Mouse (Mus musculus) lung, postnatal 14 days (tissue): ENCODE data around the gene Setd7.
A peak's percentile ranks its signal among the peaks of the same experiment; 100 is the strongest.

ENCODE experiments used
- DNase-seq: peaks from one replicate; pipeline ENCODE4 v3.0.0; 2021

Setd7 gene

DNA sequence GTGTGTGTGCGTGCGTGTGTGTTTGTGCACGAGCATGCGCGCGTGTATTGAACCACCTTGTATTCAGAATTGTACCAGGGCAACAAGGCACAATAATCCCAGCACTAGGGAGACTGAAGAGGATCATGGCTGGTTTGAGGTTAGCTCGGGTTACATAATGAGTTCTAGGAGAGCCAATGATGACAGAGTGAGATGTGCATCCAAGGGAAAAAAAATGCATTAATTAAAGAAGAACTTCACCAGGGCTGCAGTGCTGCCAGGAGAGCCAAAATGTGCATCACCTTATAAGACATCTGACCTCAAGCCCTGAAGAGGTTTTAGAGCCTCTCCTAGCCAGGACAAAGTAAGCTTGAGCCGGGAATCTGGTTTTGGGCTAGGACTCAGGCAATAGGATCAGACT, 5.1 kb downstream of the Setd7 start:
- DNase-seq: no peak

DNA sequence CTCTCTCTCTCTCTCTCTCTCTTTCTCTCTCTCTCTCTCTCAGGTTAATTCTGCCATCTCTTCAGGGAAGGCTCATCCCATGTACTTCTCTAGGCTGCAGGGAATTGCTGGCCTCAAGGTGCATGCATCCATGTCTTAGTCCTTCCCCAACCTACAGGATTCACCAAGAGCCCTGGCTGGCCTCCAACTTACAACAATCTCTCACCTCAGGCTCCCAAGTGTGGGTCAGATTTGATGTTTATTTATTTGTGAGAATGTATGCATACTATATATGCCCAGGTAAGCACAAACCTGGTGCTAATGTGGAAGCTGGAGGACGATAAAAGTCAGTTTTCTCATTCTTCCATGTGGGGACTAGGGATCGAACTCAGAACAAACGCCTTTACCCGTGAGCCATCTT, 5.8 kb downstream of the Setd7 start:
- no peak for DNase-seq

DNA sequence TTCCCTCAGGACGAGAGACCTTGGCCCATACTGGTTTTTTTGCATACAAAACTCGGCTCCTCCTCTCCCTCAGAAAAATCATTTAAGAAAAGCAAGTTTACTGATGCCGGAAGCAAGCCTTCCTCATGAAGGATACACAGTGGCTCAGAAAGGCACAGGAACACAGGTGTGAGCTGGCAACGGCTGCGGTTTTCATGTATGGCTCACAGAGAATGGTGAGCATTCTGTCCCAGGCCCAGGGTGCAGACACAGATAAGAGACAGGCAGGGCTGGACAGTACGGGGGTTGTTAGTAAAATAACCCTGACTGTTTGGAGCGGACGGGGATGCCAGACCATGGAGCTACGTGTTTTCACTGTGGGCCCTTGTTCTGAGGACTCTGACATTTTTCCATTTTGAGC, 6.6 kb downstream of the Setd7 start:
- DNase-seq: no peak

DNA sequence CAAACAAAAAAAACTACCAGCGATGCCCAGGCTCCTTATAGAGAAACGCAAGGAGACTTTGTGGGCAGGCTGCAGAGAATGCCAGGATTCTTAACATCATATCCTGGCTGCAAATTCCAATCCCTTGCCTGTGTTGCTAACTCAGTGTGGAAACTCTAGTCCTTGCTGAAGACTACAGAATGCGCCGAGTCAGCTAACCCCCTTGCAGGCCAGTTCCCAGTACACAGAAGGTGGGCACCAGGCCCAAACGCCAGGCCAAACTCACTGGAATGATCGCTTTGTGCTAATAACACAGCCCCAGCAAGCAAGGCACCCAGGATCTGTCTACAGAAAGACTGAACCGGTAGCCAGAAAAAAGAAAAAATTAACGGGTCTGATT, 7.2 kb downstream of the Setd7 start:
- DNase-seq: peak; percentile 69

DNA sequence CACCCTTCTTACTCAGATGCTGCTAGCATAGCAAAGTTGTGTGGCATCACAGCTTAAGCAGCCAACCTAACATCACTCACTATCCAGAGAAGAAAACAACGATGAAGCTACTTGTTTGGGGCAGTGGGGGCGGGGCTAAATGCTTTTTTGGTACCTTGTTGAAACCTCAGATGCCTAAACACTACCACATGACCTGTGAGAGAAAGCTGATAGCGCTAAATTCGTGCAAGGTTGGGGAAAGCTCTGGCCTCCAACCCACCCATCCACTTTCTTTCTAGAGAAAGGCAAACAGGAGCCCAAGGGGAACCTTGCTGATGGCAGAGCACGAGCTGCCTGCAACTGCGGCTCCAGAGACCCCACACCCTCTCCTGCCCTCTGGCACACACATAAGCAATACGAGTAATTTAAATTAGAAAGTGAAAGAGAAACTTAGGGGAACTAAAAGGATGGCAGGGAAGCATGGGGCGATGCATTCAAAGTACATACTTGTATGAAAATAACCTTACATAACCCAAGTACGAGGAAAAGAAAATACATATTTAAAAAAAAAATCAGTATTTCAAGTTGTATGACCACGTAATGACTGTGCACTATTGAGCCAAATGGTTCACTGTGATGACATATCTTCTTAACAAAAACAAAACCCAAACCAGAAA, 7.7 kb downstream of the Setd7 start:
- peak; percentile 18 for DNase-seq

- no peak for DNase-seq
Observed at GRCm38 (mm10) chr3:51552197-51552596, 8.5 kb downstream of the Setd7 start.

DNA sequence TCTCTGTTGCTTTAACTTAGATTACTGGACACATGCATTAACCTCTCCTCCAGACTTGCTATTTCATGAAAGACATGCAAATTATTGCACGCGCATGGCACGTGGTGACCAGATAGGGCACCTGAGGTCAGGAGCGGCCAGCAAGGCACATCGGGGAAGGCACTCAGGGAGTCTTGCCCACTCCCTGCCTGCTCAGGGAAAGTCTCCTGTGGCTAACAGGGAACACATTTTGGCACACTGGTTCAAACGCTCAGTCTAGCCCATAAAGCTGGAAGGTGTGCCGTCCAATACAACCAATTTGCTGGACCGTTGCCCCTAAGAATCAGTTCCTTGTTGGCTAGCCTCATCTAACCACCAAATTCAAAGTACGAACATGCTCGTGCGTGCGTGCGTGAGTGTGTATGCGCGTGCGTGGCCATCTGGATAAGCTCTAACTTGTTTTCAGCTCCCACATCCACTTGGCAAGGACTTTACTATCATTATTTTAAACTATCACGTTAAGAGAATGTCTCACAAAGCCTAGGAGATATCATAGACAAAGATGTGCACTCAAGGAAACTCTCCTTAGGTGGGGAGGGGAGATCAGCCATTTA, 11.6 kb downstream of the Setd7 start:
- no peak for DNase-seq

- DNase-seq: no peak
Observed at GRCm38 (mm10) chr3:51547577-51547976, 13.1 kb downstream of the Setd7 start.

DNA sequence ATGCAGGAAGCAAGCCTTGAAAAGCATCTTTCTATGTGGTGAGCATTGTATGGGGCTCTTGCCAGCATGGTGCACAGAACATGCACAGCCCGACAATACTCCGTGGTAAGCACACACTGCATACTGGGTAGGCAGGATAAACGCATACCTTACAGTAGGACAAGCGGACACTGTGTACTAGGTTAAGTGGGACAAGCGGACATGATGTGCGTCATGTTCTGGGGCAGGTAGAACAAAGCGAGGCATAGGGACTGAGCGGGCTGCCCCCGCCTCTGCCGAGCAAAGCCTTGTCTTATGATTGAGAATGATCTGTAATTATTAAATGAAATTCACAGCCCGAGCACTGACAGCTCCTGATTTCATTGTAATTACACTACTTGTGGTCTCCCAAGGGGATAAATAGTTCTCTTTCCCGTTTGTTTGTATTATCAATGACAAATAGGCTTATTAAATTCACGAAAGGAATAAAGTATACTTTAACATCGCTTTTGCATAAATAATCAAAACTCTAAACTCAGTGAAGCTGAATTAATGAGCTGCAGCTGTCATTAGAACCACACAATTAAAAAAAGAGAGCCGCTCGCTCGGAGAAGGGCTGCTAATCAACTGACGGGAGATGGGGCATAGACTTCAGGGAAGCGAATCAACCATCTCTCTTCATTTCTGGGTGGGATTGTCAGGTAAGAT, 16.1 kb downstream of the Setd7 start:
- no peak for DNase-seq

DNA sequence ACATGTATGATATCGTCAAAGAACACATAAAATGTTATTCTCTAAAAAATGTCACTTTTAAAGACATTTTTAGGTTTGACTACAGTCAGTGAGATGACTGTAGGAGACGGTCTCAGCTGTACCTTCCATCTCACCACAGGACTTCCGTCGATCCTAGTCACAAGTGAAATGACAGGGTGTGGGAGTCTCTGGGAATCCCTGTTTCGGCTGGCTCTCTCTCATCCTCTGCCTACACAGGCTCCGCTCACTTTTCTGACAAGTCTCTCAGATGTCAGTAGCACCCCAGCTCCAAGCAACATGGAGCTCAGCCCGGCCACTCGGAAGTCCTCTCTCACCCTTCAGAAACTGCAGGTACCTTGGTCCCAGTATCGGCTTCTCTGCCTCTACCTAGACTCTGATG, 20.0 kb downstream of the Setd7 start:
- DNase-seq: no peak

DNA sequence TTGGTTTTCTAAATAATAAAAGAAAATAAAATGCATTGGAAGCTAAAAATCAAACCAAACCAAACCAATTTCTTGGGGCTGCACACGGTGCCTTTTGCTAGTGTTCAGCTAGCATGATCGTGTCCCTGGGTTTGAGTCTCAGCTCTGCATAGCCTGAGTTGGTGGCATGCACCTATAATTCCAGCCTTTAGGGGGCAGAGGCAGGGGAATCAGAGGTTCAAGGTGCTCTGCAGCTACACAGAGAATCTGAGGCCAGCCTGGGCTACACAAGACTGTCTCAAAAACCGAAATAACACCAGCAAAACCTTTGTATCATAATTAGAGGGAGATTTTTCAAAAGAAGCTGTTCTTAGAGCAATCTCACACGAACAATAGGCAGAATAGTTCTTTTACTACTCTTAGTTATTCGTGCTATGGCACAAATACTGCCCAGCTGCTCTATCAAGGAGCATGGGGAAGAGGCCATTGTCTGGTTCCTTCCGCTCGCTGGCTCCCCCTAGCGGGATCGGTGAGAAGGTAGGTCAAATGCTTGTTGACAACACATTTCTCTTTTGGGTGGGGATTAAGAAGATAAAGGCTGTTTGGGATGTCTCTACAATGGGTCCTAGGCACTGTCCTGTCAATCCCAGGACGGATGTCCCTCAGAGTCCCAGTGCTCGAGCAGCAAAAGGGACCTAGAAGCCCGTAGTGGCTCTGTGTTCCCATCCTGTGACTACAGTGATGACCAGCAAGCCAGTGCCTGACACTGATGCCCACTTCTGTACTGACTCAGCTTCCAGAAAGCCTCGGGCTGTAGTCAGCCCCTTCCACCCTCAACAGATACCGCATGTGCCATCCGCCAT, 20.9 kb downstream of the Setd7 start:
- DNase-seq: peak; percentile 85

DNA sequence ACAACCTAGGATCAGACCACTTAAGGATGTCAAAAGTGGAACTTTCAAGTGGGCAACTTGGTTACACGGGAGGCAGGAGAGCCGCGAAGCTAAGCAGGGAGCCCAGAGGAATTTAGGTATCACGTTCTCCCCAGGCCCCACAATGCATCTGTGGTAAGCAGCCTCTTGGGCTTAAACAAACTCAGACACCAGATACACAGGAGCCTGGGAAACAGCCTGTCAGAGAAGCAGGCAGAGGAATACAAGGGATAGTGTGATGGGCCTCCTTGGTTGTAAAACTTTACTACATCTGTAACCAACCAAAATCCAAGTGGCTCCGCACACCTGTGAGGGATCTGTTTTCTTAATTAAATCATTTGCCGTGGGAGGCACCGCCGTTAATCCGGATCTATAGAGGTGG, 26.7 kb downstream of the Setd7 start:
- DNase-seq: no peak

GRCm38 (mm10) chr3:51533573-51533972, 27.1 kb downstream of the Setd7 start:
- DNase-seq: no peak

- no peak for DNase-seq
Observed at GRCm38 (mm10) chr3:51532282-51532620, 28.4 kb downstream of the Setd7 start.

DNA sequence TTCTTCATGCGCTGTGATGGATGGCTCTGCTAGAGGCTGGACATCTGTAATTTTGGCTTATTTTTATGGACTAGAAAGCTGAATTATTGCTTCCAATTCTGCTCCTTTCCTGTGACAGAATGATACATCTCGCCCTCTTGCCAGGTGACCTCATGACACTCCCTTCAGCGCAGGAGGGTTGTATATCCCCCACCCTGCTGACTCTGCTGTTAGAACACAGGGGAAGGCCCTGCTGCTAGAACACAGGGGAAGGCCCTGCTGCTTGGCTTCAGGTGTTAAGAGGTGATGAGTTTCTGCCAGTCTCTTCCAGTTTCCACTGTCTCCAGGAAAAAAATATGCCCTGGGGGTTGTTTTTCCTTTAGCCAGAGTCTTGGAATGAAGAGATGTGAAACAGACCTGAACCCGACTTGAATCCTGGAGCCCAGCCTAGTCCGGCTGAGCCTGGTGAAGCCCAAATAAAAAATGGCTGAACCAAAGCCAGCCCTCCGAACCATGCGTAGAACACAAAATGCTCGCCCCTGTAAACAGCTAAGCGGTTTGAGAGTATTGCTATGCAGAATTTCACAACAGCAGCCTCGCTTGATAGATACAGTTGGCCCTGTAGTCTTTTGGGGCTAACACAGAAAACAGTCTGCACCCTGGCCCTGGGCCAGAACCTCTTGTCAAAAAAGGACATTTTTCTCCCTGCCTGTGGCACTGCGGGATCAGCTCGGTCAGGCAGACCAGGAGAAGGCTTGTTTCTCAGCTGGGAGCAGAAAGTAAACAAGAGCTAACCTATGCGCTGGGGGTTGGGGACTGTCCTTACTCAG, 29.0 kb downstream of the Setd7 start:
- peak; percentile 76 for DNase-seq

DNA sequence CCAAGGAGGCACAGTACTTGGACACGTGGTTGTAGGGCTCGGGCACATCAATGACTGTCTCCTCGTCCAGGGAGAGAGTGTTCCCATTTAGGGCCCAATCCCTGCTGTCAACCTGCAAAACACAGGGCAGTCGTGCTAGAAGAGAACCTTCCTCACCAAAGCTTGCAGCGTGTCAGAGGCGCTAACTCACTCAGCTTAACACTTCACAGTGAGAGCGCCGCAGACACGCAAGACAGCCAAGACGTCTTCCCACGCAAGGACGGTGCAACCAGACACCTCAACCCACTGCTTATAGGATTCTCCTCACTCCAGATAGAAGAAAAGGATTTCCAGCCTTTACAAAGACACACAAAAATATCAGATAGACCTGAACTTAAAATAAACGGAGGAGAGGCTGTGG, 33.8 kb downstream of the Setd7 start:
- no peak for DNase-seq

DNA sequence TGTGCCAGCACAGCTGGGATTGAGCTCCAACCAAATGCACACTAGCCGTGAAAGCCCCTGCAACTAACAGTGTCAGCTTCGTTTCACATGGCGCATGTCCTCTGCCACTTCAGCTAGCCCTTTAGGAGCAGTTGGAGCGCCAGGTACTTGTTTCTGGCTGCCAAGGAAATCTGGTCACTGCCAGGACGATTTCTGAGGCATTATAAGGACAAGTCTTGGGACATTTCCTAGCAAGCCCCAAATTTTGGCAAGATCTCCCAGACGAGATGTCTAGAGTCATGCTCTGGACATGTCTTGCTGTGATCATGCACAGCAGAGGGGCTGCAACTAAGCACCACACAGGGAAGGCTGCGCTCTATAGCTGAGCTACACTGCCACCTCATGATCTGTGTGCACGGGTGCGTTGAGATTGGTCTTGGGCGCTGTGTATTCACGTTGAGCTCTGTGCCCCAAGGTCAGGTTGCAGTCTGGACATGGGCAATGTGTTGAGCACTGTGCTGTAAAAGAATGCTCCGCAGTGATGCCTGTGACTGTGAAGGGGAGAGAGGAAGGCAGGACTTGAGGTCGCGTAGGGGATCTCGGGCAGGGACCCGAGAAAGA, 35.4 kb downstream of the Setd7 start:
- DNase-seq: no peak

DNA sequence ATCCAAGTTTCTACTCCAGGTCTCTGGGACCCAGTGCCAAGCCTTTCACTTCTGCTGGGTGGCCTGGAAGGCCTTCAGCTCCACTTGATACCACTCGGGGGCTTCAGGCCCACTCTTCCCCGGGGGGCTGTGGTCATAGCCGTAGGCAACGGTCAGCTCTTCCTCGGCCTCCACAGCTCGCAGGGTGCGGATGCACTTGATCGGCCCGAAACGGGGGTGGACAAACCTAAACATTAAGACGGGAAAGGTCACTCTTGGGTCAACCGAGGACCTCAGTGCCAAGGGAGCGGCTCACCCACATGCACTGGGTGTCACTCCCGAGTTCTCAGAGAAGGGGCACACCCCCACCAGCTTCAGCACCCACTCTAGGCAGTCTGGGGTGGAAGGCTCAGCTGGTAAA, 39.4 kb downstream of the Setd7 start:
- DNase-seq: no peak

- no peak for DNase-seq
Observed at GRCm38 (mm10) chr3:51518763-51519121, 41.9 kb downstream of the Setd7 start.

- no peak for DNase-seq
Observed at GRCm38 (mm10) chr3:51517878-51518762, 42.6 kb downstream of the Setd7 start.

GRCm38 (mm10) chr3:51517467-51517866, 43.2 kb downstream of the Setd7 start:
- DNase-seq: no peak

DNA sequence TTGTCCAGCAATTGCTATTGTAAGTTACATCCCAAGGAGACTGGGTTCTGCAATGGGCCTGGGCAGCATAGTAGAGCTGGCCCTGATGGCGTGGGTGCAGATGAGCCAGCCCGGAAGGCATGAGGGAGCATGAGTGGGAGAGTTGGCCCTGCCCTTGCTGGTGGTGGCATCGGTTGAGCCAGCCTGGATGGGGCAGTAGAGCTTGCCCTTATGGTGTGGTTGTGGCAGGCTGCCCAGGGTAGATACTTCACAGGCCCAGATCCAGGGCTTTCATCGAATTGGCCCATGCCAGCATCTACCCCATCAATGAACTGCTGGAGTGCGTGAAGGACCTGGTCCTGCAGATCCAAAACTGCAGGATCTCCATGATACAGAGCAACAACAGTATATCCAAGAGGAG, 48.7 kb downstream of the Setd7 start:
- DNase-seq: no peak
